Mouse (Mus musculus): ENCODE results near the gene Socs5. TPM values are rescaled to one million over a fixed set of nuclear protein-coding genes. Genes with fewer than 3 reads are reported as not detected.

The Socs5 gene
- polyA plus RNA-seq, 1 experiment, result 6.4 TPM

DNA sequence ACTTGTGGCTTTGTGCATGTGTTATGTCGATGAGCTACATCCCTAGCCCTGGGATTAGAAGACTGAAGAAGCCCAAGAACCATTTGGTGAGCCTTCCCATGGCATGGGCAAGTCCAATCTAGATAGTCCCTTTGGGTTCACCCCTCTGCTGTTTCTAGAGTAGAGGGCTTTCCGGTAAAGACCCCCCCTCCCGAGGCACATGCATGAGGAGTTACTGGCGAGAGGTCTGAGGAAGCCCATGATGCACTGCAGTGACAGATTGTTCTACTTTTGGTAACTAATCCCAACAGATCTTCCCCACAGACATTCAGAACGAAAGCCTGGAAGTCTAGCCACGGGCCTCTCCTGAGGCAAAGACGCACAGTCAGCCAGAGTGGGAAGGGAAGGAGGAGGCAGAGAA is 18.2 kb upstream of the Socs5 start:
- Histone ChIP-seq H3K4me1 (replicated peaks; ENCODE audit: control insufficient read depth, insufficient read depth, low read length) (no peaks in the 10 kb centered on the region), H3K4me3 (ENCODE audit: control insufficient read depth, insufficient read depth, low read length) (no peak overlapping the region), H3K36me3 (ENCODE audit: control insufficient read depth, insufficient read depth, low read length) (no peaks in the 10 kb centered on the region), H3K27me3 (ENCODE audit: control insufficient read depth, insufficient read depth, low read length) (no peaks in the 10 kb centered on the region), H3K27ac (ENCODE audit: control insufficient read depth, insufficient read depth, low read length) (no peak overlapping the region)
- DNase-seq, result no peak
- WGBS, result 94% methylated on average over 7 of the region's 7 CpGs
- TF ChIP-seq CTCF (IDR thresholded peaks at IDR 0.05; ENCODE audit: borderline replicate concordance, control insufficient read depth, extremely low read depth, insufficient read depth, low read length, poor library complexity), result no peak
- TF ChIP-seq POLR2A (IDR thresholded peaks at IDR 0.05; ENCODE audit: control insufficient read depth, extremely low read depth, insufficient read depth, low read length, poor library complexity), result no peak

DNA sequence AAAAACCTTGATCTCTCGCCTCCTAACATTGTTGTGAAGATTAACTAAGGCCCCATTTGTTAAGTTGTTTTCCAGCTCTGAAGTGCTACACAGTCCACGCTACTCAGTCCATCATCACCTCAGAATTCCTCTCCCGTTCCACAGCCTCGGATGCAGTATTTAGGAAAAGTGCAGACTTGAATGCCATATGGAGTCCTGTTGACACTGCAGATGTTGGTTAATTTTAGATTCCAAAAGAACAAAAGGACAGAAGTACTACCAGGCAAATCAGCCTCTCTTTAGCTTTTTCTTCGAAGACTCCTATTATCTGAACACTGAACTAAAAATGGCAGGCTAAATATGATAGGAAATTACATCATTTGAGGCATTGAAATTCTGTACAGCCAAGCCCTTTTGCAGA is 14.4 kb upstream of the Socs5 start:
- no peaks in the 10 kb centered on the region for H3K36me3 ChIP-seq (ENCODE audit: control insufficient read depth, insufficient read depth, low read length)
- no peak for TF ChIP-seq POLR2A (IDR thresholded peaks at IDR 0.05; ENCODE audit: control insufficient read depth, extremely low read depth, insufficient read depth, low read length, poor library complexity)
- TF ChIP-seq CTCF (IDR thresholded peaks at IDR 0.05; ENCODE audit: borderline replicate concordance, control insufficient read depth, extremely low read depth, insufficient read depth, low read length, poor library complexity), result no peak
- no peak for DNase-seq
- no peaks in the 10 kb centered on the region for H3K4me1 ChIP-seq (replicated peaks; ENCODE audit: control insufficient read depth, insufficient read depth, low read length)
- no peak overlapping the region for H3K27ac ChIP-seq (ENCODE audit: control insufficient read depth, insufficient read depth, low read length)
- no peaks in the 10 kb centered on the region for H3K27me3 ChIP-seq (ENCODE audit: control insufficient read depth, insufficient read depth, low read length)
- 92% methylated on average over 5 of the region's 5 CpGs for WGBS
- H3K4me3 ChIP-seq (ENCODE audit: control insufficient read depth, insufficient read depth, low read length), result no peak overlapping the region

DNA sequence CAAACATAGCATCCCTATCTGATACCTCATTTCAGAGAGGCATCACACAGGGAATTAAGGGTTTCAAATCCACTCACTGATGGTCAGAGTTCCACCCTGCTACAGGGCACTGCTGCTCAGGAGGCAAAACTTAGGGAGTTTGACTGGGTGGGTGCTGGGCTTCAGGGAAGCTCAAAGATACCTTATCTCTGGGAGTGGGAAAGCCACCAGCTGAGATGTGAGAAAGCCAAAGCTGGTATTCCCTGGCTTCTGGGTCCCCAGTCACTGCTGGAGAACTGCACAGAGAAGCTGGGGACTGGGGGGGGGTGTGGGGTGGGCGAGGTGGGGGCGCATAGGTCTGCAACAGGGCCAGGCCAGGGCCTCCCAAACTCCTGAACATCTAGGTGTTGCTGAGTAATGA is 10.5 kb upstream of the Socs5 start:
- WGBS, result 90% methylated on average over 2 of the region's 2 CpGs
- H3K36me3 ChIP-seq (ENCODE audit: control insufficient read depth, insufficient read depth, low read length), result no peaks in the 10 kb centered on the region
- TF ChIP-seq CTCF (IDR thresholded peaks at IDR 0.05; ENCODE audit: borderline replicate concordance, control insufficient read depth, extremely low read depth, insufficient read depth, low read length, poor library complexity) (no peak), POLR2A (IDR thresholded peaks at IDR 0.05; ENCODE audit: control insufficient read depth, extremely low read depth, insufficient read depth, low read length, poor library complexity) (no peak)
- H3K27me3 ChIP-seq (ENCODE audit: control insufficient read depth, insufficient read depth, low read length), result no peaks in the 10 kb centered on the region
- no peak overlapping the region for H3K4me3 ChIP-seq (ENCODE audit: control insufficient read depth, insufficient read depth, low read length)
- H3K4me1 ChIP-seq (replicated peaks; ENCODE audit: control insufficient read depth, insufficient read depth, low read length), result no peaks in the 10 kb centered on the region
- no peak overlapping the region for H3K27ac ChIP-seq (ENCODE audit: control insufficient read depth, insufficient read depth, low read length)
- no peak for DNase-seq

DNA sequence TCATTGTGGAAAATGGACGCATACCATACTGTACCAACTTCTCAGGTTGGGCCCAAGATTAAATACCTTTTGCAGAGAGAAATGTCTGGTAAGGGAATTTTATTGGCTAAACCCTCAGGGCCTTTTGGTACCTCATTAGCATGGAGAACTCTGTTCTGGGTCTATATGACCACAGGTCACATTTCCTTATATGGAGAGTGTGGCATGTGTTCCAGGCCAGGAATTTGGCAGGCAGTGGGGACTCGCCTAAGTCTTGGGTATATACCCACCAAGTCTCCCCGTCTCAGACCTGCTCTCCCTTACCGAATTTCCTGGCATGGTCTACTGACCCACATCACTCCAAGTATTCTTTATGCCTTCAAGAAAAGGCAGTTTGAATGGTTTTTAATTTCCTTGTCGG is 9.9 kb upstream of the Socs5 start:
- no peaks in the 10 kb centered on the region for H3K4me1 ChIP-seq (replicated peaks; ENCODE audit: control insufficient read depth, insufficient read depth, low read length)
- 94% methylated on average over 5 of the region's 5 CpGs for WGBS
- no peak for TF ChIP-seq POLR2A (IDR thresholded peaks at IDR 0.05; ENCODE audit: control insufficient read depth, extremely low read depth, insufficient read depth, low read length, poor library complexity)
- TF ChIP-seq CTCF (IDR thresholded peaks at IDR 0.05; ENCODE audit: borderline replicate concordance, control insufficient read depth, extremely low read depth, insufficient read depth, low read length, poor library complexity), result no peak
- H3K27ac ChIP-seq (ENCODE audit: control insufficient read depth, insufficient read depth, low read length), result no peak overlapping the region
- H3K27me3 ChIP-seq (ENCODE audit: control insufficient read depth, insufficient read depth, low read length), result no peaks in the 10 kb centered on the region
- H3K4me3 ChIP-seq (ENCODE audit: control insufficient read depth, insufficient read depth, low read length), result no peak overlapping the region
- no peak for DNase-seq
- no peaks in the 10 kb centered on the region for H3K36me3 ChIP-seq (ENCODE audit: control insufficient read depth, insufficient read depth, low read length)

DNA sequence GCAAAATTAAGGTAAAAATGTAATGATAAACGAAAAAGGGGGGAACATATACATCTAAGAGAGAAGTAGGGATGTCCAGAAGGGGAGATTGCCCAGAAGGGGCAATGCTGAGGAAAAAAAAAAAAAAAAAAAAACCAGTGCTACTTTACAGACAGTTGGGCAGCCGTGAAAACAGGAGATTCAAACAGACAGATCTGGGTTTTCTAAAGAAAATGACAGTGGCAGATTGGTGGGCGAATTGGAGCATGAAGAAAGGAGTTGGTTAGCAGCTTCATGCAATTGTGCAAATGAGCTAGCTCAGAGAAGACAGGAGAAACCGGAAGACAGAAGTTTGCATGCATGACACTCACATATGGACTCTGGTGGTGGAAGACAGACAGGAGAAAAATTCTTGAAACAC is 6.5 kb upstream of the Socs5 start:
- DNase-seq, result no peak
- H3K36me3 ChIP-seq (ENCODE audit: control insufficient read depth, insufficient read depth, low read length), result no peaks in the 10 kb centered on the region
- peaks cover 4% of the 10 kb centered on the region for H3K4me1 ChIP-seq (replicated peaks; ENCODE audit: control insufficient read depth, insufficient read depth, low read length)
- TF ChIP-seq CTCF (IDR thresholded peaks at IDR 0.05; ENCODE audit: borderline replicate concordance, control insufficient read depth, extremely low read depth, insufficient read depth, low read length, poor library complexity), result no peak
- no peak for TF ChIP-seq POLR2A (IDR thresholded peaks at IDR 0.05; ENCODE audit: control insufficient read depth, extremely low read depth, insufficient read depth, low read length, poor library complexity)
- H3K4me3 ChIP-seq (ENCODE audit: control insufficient read depth, insufficient read depth, low read length), result no peak overlapping the region
- 89% methylated on average over 4 of the region's 4 CpGs for WGBS
- H3K27me3 ChIP-seq (ENCODE audit: control insufficient read depth, insufficient read depth, low read length), result no peaks in the 10 kb centered on the region
- H3K27ac ChIP-seq (ENCODE audit: control insufficient read depth, insufficient read depth, low read length), result no peak overlapping the region

DNA sequence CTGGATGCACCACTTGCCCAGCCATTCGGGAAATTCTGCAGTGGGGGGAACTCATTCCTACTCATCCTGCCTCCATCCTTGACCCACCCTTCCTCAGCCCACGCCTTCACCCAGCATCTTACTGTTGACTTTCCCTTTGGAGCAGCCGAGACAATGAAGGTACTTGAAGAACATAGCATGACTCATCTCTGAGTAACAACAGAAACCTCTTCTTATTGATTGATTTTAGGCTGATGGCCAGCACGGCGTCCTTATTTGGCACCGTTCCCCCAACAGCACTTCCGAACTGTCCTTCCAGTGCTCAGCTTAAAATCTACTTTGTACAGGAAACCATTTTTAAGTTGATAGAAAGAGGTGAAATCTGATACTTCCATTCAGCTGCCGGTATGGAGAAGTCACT is 4.8 kb upstream of the Socs5 start:
- 84% methylated on average over 8 of the region's 8 CpGs for WGBS
- Histone ChIP-seq H3K27ac (ENCODE audit: control insufficient read depth, insufficient read depth, low read length) (no peak overlapping the region), H3K4me1 (replicated peaks; ENCODE audit: control insufficient read depth, insufficient read depth, low read length) (peaks cover 5% of the 10 kb centered on the region), H3K27me3 (ENCODE audit: control insufficient read depth, insufficient read depth, low read length) (no peaks in the 10 kb centered on the region), H3K4me3 (ENCODE audit: control insufficient read depth, insufficient read depth, low read length) (no peak overlapping the region), H3K36me3 (ENCODE audit: control insufficient read depth, insufficient read depth, low read length) (no peaks in the 10 kb centered on the region)
- TF ChIP-seq CTCF (IDR thresholded peaks at IDR 0.05; ENCODE audit: borderline replicate concordance, control insufficient read depth, extremely low read depth, insufficient read depth, low read length, poor library complexity) (no peak), POLR2A (IDR thresholded peaks at IDR 0.05; ENCODE audit: control insufficient read depth, extremely low read depth, insufficient read depth, low read length, poor library complexity) (no peak)
- DNase-seq, result no peak

DNA sequence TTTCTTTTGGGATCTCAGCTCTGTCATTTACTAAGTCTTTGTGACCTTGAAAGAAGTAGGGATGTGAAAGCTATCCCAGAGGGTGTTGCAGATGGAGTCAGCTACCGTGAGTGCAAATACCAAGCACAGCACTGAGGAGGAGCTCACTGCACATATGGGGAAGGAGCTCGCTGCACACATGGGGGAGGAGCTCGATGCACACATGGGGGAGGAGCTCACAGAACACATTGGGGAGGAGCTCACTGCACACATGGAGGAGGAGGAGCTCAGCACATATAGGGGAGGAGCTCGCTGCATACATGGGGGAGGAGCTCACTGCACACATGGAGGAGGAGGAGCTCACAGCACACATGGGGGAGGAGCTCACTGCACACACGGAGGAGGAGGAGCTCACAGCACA is 4.4 kb upstream of the Socs5 start:
- Histone ChIP-seq H3K4me3 (ENCODE audit: control insufficient read depth, insufficient read depth, low read length) (no peak overlapping the region), H3K4me1 (replicated peaks; ENCODE audit: control insufficient read depth, insufficient read depth, low read length) (peaks cover 7% of the 10 kb centered on the region), H3K27ac (ENCODE audit: control insufficient read depth, insufficient read depth, low read length) (no peak overlapping the region), H3K36me3 (ENCODE audit: control insufficient read depth, insufficient read depth, low read length) (no peaks in the 10 kb centered on the region), H3K27me3 (ENCODE audit: control insufficient read depth, insufficient read depth, low read length) (no peaks in the 10 kb centered on the region)
- WGBS, result 88% methylated on average over 5 of the region's 5 CpGs
- TF ChIP-seq POLR2A (IDR thresholded peaks at IDR 0.05; ENCODE audit: control insufficient read depth, extremely low read depth, insufficient read depth, low read length, poor library complexity) (no peak), CTCF (IDR thresholded peaks at IDR 0.05; ENCODE audit: borderline replicate concordance, control insufficient read depth, extremely low read depth, insufficient read depth, low read length, poor library complexity) (no peak)
- DNase-seq, result no peak

Data from thymus, adult 2 months (tissue).